Mouse (Mus musculus) intestine, embryonic 16.5 days (tissue): ENCODE results near the gene Coq5. TPM values are rescaled to one million over a fixed set of nuclear protein-coding genes. Genes with fewer than 3 reads are reported as not detected.
A peak's percentile ranks its signal among the peaks of the same experiment; 100 is the strongest.

Experiments
- ATAC-seq: fragments of 200-750 bp; cut with Nextera tagmentation; 2 replicates; pipeline ENCODE4 v1.8.0; 2017; ENCODE audit warnings: moderate TSS enrichment, moderate library complexity
- H3K27ac ChIP-seq: fragments of 300-500 bp; sonication (generic); 2 replicates; pipeline ENCODE4 v1.5.1; 2014; ENCODE audit warnings: mild to moderate bottlenecking, low read length
- H3K27me3 ChIP-seq: fragments of 300-500 bp; sonication (generic); replicated peaks from 2 replicates; pipeline ENCODE4 v1.6.1; 2014; ENCODE audit warnings: low read length, control low read depth, mixed read lengths; ENCODE audit not compliant: control insufficient read depth, insufficient read depth
- H3K36me3 ChIP-seq: fragments of 300-500 bp; sonication (generic); 2 replicates; pipeline ENCODE4 v1.6.1; 2014; ENCODE audit warnings: low read length, control low read depth; ENCODE audit not compliant: control insufficient read depth, insufficient read depth
- H3K4me1 ChIP-seq: fragments of 300-500 bp; sonication (generic); 2 replicates; pipeline ENCODE4 v1.6.1; 2014; ENCODE audit warnings: low read length, control low read depth, mixed read lengths; ENCODE audit not compliant: control insufficient read depth, insufficient read depth
- H3K4me2 ChIP-seq: fragments of 300-500 bp; sonication (generic); 2 replicates; pipeline ENCODE4 v1.6.1; 2014; ENCODE audit warnings: low read depth, low read length, control low read depth
- H3K4me3 ChIP-seq: fragments of 300-500 bp; sonication (generic); 2 replicates; pipeline ENCODE4 v1.5.1; 2014; ENCODE audit warnings: mild to moderate bottlenecking, low read length
- H3K9ac ChIP-seq: fragments of 300-500 bp; sonication (generic); 2 replicates; pipeline ENCODE4 v1.6.1; 2014; ENCODE audit warnings: low read depth, low read length
- H3K9me3 ChIP-seq: fragments of 300-500 bp; sonication (generic); 2 replicates; pipeline ENCODE4 v1.6.1; 2016; ENCODE audit warnings: low read length, control low read depth; ENCODE audit not compliant: control insufficient read depth
- WGBS: fragments of 180-500 bp; shearing (Covaris S2); extraction: QIAGEN DNeasy Blood & Tissue Kit; methylation state at CpG from one replicate; pipeline ENCODE4 v1.1.7; 2014; 5-methylcytosine and 5-hydroxymethylcytosine counted together
- polyA plus RNA-seq: library from polyadenylated mRNA; unstranded; fragments of >200 nt; fragmentation: Nextera tagmentation; extraction: Ambion mirVana; gene quantifications from 2 replicates; pipeline ENCODE4 v1.2.1, GENCODE M21; 2015

The Coq5 gene
- polyA plus RNA-seq, 1 experiment from 2014 or later: 72.9 TPM

DNA sequence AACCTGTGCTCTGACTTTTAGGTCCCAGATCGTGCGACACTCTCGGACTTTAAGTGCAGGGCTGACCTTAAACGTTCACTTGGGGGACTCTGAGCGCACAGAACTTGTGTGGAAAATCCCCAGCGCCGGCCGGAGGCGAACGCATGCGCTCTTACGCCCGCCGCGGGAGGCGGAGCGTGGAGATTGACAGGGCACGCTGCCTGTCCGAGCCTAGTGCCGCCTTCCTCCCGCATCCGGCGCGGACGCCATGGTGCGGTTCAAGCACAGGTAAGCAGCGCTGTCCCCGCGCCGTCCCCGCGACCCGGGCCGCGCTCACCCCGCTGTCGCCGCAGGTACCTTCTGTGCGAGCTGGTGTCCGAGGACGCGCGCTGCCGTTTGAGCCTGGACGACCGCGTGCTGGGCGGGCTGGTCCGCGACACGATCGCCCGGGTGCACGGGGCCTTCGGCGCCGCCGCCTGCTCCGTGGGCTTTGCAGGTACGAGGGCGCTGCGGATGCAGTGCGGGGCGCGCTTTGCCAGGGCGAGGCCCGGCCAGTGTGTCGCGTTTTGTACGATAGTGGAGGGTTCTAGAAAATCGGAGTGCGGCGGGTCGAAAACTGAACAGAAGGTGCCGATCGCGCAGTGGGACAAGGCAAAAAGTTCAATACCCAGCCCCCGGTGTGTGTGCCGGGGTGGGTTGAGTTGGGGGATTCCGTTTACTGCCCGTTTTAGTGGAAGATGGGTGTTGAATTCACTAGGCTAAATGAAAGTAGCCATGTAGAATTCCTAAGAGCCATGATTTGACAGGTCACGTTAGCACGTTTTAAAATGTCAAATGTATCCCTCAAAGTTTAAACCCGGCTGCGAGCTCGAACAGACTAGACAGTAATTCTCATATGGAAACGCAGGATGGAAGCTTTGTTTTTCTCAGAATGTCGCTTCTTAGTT, 41.4 kb upstream of the Coq5 start:
- Histone ChIP-seq H3K27ac (peak overlapping the region; percentile 45), H3K9ac (peak overlapping the region; percentile 86), H3K27me3 (0 out of 2 replicates have a peak, but pooled peaks cover 2% of the 10 kb centered on the region), H3K4me3 (peak overlapping the region; percentile 92), H3K36me3 (peaks cover 18% of the 10 kb centered on the region), H3K4me1 (peaks cover 12% of the 10 kb centered on the region), H3K4me2 (peak overlapping the region; percentile 80), H3K9me3 (no peaks in the 10 kb centered on the region)
- peak; percentile 89 for ATAC-seq
- under 1% methylated on average over 88 of the region's 88 CpGs for WGBS

- 0 out of 2 replicates have a peak, but pooled peaks cover 2% of the 10 kb centered on the region for H3K27me3 ChIP-seq
- no peak for ATAC-seq
- H3K9me3 ChIP-seq: no peaks in the 10 kb centered on the region
- no peak overlapping the region for H3K27ac ChIP-seq
- peak overlapping the region; percentile 86 for H3K9ac ChIP-seq
- peak overlapping the region; percentile 80 for H3K4me2 ChIP-seq
- peaks cover 12% of the 10 kb centered on the region for H3K4me1 ChIP-seq
- peaks cover 23% of the 10 kb centered on the region for H3K36me3 ChIP-seq
- WGBS: 6% methylated on average over 11 of the region's 11 CpGs
- H3K4me3 ChIP-seq: peak overlapping the region; percentile 92
Observed at GRCm38 (mm10) chr5:115238729-115239195, 40.7 kb upstream of the Coq5 start.

DNA sequence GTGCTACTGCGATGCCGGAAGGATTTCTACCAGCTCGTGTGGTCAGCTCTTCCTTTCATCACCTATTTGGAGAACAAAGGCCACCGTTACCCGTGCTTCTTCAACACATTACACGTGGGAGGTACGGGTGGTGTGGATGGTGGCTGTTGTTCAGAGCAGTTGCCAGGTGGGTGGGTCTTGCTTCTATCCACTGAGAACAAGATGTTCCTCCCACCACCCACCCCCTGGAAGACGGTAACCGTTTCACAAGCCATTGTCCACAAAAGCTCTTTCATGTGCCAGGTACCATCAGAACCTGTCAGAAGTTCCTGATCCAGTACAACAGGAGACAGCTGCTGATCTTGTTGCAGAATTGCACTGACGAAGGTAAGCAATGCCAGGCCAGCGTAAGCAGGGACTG, 39.3 kb upstream of the Coq5 start:
- Histone ChIP-seq H3K27me3 (no peaks in the 10 kb centered on the region), H3K4me3 (no peak overlapping the region), H3K9me3 (no peaks in the 10 kb centered on the region), H3K4me1 (peaks cover 11% of the 10 kb centered on the region), H3K27ac (no peak overlapping the region), H3K4me2 (no peak overlapping the region), H3K9ac (no peak overlapping the region), H3K36me3 (peaks cover 31% of the 10 kb centered on the region)
- WGBS: 85% methylated on average over 11 of the region's 11 CpGs
- no peak for ATAC-seq

GRCm38 (mm10) chr5:115255472-115255871, 24.0 kb upstream of the Coq5 start:
- 87% methylated on average over 1 of the region's 1 CpGs for WGBS
- Histone ChIP-seq H3K4me1 (no peaks in the 10 kb centered on the region), H3K9ac (no peak overlapping the region), H3K27me3 (no peaks in the 10 kb centered on the region), H3K27ac (no peak overlapping the region), H3K4me2 (no peak overlapping the region), H3K36me3 (peaks cover 37% of the 10 kb centered on the region), H3K4me3 (no peak overlapping the region), H3K9me3 (no peaks in the 10 kb centered on the region)
- ATAC-seq: no peak

GRCm38 (mm10) chr5:115256909-115257546, 22.4 kb upstream of the Coq5 start:
- H3K27me3 ChIP-seq: no peaks in the 10 kb centered on the region
- no peaks in the 10 kb centered on the region for H3K9me3 ChIP-seq
- H3K9ac ChIP-seq: no peak overlapping the region
- 82% methylated on average over 10 of the region's 10 CpGs for WGBS
- H3K4me1 ChIP-seq: no peaks in the 10 kb centered on the region
- peaks cover 29% of the 10 kb centered on the region for H3K36me3 ChIP-seq
- no peak overlapping the region for H3K4me3 ChIP-seq
- no peak overlapping the region for H3K4me2 ChIP-seq
- peak; percentile 53; the same call in 1 of the 2 replicates for ATAC-seq
- no peak overlapping the region for H3K27ac ChIP-seq

DNA sequence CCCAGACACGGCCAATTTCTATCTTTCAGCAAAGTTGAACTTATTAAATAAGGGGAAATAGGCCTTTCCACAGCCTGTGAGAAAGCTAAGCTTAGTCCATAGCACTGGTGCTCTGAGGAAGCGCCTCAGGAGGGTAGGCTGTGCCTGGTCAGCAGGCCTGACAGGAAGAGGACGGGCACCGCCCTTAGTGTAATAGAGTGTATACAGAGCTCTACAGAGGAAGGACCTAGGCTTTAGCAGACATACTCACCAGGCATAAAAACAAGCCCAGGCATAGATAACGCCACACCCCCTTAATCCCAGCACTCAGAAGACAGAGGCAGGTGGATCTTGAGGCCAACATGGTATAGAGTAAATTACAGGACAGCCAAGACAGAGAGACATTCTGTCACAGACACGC, 19.1 kb upstream of the Coq5 start:
- Histone ChIP-seq H3K9ac (no peak overlapping the region), H3K27ac (no peak overlapping the region), H3K4me1 (no peaks in the 10 kb centered on the region), H3K9me3 (no peaks in the 10 kb centered on the region), H3K36me3 (peaks cover 27% of the 10 kb centered on the region), H3K4me2 (no peak overlapping the region), H3K4me3 (no peak overlapping the region), H3K27me3 (no peaks in the 10 kb centered on the region)
- WGBS: 85% methylated on average over 6 of the region's 6 CpGs
- ATAC-seq: no peak

- 86% methylated on average over 8 of the region's 8 CpGs for WGBS
- no peak overlapping the region for H3K4me2 ChIP-seq
- H3K4me3 ChIP-seq: no peak overlapping the region
- H3K27me3 ChIP-seq: no peaks in the 10 kb centered on the region
- H3K9me3 ChIP-seq: no peaks in the 10 kb centered on the region
- H3K36me3 ChIP-seq: peaks cover 21% of the 10 kb centered on the region
- H3K27ac ChIP-seq: no peak overlapping the region
- no peaks in the 10 kb centered on the region for H3K4me1 ChIP-seq
- ATAC-seq: no peak
- no peak overlapping the region for H3K9ac ChIP-seq
Observed at GRCm38 (mm10) chr5:115261141-115261540, 18.3 kb upstream of the Coq5 start.

DNA sequence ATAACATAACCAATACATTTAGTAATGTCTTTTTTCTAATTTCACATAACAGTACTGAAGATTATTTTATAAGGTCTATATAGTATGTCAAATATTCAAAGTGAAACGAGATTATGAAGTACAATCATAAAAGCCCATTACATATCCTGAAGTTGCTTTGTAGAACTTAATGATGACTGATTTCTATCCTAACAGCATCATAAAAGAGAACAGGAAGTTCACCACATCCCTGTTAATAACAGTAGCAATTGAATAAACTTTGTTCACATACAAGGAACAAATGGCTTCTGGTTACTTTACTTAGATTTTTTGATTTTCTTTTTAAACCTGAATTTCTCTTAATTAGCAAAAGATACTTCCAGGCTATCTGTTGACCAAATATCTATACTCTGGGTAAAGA, 17.6 kb upstream of the Coq5 start:
- Histone ChIP-seq H3K27me3 (no peaks in the 10 kb centered on the region), H3K4me1 (peaks cover 4% of the 10 kb centered on the region; the same call in 1 of the 2 replicates), H3K27ac (no peak overlapping the region), H3K9ac (no peak overlapping the region), H3K4me3 (no peak overlapping the region), H3K9me3 (no peaks in the 10 kb centered on the region), H3K36me3 (peaks cover 15% of the 10 kb centered on the region), H3K4me2 (no peak overlapping the region)
- ATAC-seq: no peak
- WGBS: 57% methylated on average over 1 of the region's 1 CpGs

GRCm38 (mm10) chr5:115262502-115263291, 16.8 kb upstream of the Coq5 start:
- no peak overlapping the region for H3K4me3 ChIP-seq
- no peak overlapping the region for H3K9ac ChIP-seq
- no peaks in the 10 kb centered on the region for H3K27me3 ChIP-seq
- no peak overlapping the region for H3K4me2 ChIP-seq
- peaks cover 4% of the 10 kb centered on the region; the same call in 1 of the 2 replicates for H3K4me1 ChIP-seq
- ATAC-seq: no peak
- no peak overlapping the region for H3K27ac ChIP-seq
- no peaks in the 10 kb centered on the region for H3K9me3 ChIP-seq
- 90% methylated on average over 14 of the region's 14 CpGs for WGBS
- H3K36me3 ChIP-seq: peaks cover 9% of the 10 kb centered on the region
